Mouse (Mus musculus): ENCODE data around the gene Selplg.

DNA sequence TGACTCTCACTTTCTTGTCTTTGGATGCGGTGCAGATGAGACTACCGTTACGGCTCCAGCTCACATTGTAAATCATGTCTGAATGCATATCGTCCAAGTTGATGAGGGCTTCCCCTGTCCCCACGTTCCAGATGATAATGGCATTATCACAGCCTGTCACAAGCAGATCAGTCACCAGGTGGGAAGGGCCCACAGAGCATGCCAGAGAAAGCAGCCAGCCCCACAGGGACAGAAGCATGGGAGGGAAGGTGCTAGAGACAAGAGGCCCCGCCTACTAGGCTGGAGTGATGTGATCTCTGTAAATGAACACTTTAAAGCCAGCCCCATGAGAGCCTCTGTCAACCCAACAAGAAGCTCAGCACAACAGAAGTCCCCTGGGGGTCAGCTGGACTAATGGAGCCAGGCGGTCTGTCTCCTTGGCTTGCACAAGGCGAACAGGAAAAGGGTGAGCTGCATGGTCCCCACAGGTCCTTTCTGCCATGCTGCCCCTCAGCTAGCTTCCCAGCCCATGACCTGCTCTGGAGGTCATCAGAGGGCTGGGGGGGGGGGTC is 18.3 kb upstream of the Selplg start:
- TF ChIP-seq CTCF (IDR thresholded peaks at IDR 0.05; ENCODE audit: low read depth): no peak
- TF ChIP-seq EP300 (IDR thresholded peaks at IDR 0.05; ENCODE audit: low read depth): no peak
